Mouse (Mus musculus): ENCODE results near the gene Cd200r3.

DNA sequence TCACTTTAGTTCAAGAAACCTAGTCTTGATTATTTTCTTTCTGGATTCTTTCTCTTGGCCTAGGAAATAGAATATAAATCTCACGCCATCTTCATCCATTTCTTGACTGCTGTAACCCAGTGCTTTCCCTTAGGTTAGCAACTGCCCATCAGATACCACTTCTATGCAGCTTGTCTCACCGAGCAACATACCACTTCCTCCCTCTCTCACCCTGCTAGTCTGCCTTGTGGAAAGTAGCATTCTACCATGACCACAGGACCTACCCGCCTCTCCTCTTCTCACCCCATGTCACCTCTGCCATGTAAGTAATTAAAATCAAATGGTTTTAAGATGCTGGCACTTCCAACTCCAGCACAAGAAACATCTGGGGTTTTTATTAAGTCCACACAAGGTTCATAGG, 73.0 kb downstream of the Cd200r3 start:
- TF ChIP-seq CTCF (IDR thresholded peaks at IDR 0.05; ENCODE audit: insufficient read depth, low read length) (no peak), POLR2A (IDR thresholded peaks at IDR 0.05; ENCODE audit: borderline replicate concordance, extremely low read depth, low read depth, low read length) (no peak)

All from lung, adult 2 months (tissue).